ENCODE assay signal across 9 mouse cellular contexts in the genomic region with DNA sequence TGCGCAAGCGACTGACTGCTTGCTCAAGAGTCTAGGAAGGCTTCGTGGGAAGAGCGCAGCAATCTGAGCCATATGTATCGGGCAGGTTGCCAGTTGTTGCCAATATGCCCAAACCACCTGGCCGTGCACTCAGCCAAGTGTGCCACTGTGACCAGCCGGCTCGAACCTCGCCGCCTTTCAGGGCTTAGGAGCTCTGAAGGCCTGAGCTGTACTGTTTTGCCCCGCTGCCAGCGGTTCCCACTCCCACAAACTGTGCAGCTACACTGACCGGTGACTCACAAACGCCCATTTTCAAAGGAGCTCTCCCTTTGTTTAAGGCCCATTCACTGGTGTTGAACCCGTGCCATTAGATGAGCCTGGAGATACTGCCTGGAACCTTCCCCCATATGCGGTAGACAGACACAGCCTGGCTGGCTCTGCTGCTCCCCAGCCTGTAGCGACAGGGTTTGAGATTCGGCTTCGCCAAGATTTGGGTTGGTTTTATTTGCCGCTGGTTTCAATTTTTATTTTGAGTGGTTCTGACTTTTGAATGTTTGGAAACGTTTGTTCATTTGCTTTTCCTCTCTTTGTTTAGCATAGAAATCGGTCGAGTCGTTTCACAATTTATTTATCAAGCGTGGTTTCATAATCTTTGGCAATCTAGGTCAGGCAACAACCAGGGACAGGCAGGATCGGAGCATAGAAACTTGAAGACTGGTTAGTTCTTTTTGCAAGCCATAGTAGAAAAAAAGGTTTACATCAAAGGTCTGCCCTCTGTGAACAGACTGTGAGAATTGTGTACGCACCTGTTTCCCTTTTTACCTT.
DNase-seq lines count a peak whose midpoint lies in the region; ATAC-seq and TF ChIP-seq lines count a peak whose summit lies in the region.
"Had no signal": no experiment of that assay in that cellular context is flagged by ENCODE, and none has a peak within 500 bp of the region (broad histone marks: within the 10 kb centered on the region; RNA-seq: fewer than 3 reads in every experiment).

No protein-coding gene starts in this region.

- intact Hi-C loops in left cerebral cortex, postnatal 10 days (cut with DNase I) = loop anchor here (5.0 kb wide), 1 partner anchor 134 kb away; a partner anchor contains a TSS

- 63% methylated on average over 27 of the region's 27 CpGs for WGBS in neural tube, embryonic 15.5 days

- H3K27me3 ChIP-seq in neural tube, embryonic 15.5 days (replicated peaks) = no peaks in the 10 kb centered on the region
- H3K27me3 ChIP-seq: heart, embryonic 15.5 days had no signal

- peak overlapping the region; percentile 42 for H3K4me2 ChIP-seq in neural tube, embryonic 15.5 days
- H3K4me2 ChIP-seq: heart, embryonic 15.5 days had no signal

- peak; percentile 69 for ATAC-seq in frontal cortex, adult (ENCODE audit: low TSS enrichment)
- peak; percentile 85 for ATAC-seq in neural tube, embryonic 15.5 days (ENCODE audit: low FRiP score)
- no peak for ATAC-seq in monocyte, adult 5-6 weeks (replicated peaks; ENCODE audit: insufficient number of reproducible peaks, low FRiP score, low TSS enrichment, poor library complexity, severe bottlenecking)

- no peak for TF ChIP-seq POLR2A in brain, embryonic 14.5 days (IDR thresholded peaks at IDR 0.05; ENCODE audit: borderline replicate concordance, extremely low read depth, insufficient read depth, insufficient read length, poor library complexity, severe bottlenecking)

- no peaks in the 10 kb centered on the region for H3K36me3 ChIP-seq in neural tube, embryonic 15.5 days
- H3K36me3 ChIP-seq: heart, embryonic 15.5 days had no signal

- peak; percentile 53 to 68 for DNase-seq in left cerebral cortex, adult 18-20 months (ENCODE audit: low spot score in 2 of 2)
- no peak for DNase-seq in left cerebral cortex, adult 11 months (ENCODE audit: low spot score)
- DNase-seq in brain, embryonic 14.5 days (ENCODE audit: low read depth) = peak; percentile 94
- peak; percentile 63 to 69 for DNase-seq in left cerebral cortex, postnatal 10 days (ENCODE audit: extremely low spot score in 1 of 2, low spot score in 2 of 2)
- no peak for DNase-seq in urinary bladder, postnatal 10 days (ENCODE audit: low spot score)

- H3K4me3 ChIP-seq in neural tube, embryonic 15.5 days (replicated peaks) = no peak overlapping the region
- H3K4me3 ChIP-seq: heart, embryonic 15.5 days had no signal

- H3K4me1 ChIP-seq in neural tube, embryonic 15.5 days = peaks cover 28% of the 10 kb centered on the region

- no peak overlapping the region for H3K9ac ChIP-seq in neural tube, embryonic 15.5 days (replicated peaks)
- H3K9ac ChIP-seq: heart, embryonic 15.5 days had no signal

- peak overlapping the region; percentile 75 for H3K27ac ChIP-seq in neural tube, embryonic 15.5 days (replicated peaks)

- no peak for TF ChIP-seq CTCF in brain, embryonic 14.5 days (IDR thresholded peaks at IDR 0.05; ENCODE audit: borderline replicate concordance, extremely low read depth, insufficient read depth, insufficient read length)

- no peaks in the 10 kb centered on the region for H3K9me3 ChIP-seq in neural tube, embryonic 15.5 days (replicated peaks)
- H3K9me3 ChIP-seq: heart, embryonic 15.5 days had no signal

Comparison
In these comparisons a context has a peak if more than half of its experiments do, and no peak if none do; other contexts are left out.
1. DNase-seq: peak in left cerebral cortex, adult 18-20 months (2 of 2), brain, embryonic 14.5 days (single experiment) and left cerebral cortex, postnatal 10 days (2 of 2); none in left cerebral cortex, adult 11 months (single experiment) and urinary bladder, postnatal 10 days (single experiment).